Mouse (Mus musculus) embryonic facial prominence, embryonic 13.5 days (tissue): ENCODE data around the gene Mum1. TPM values are rescaled to one million over a fixed set of nuclear protein-coding genes. Genes with fewer than 3 reads are reported as not detected.

Experiments used
- ATAC-seq: fragments of 200-750 bp; cut with Nextera tagmentation; 2 replicates; pipeline ENCODE4 v1.8.0; 2017; ENCODE audit warnings: low read depth; ENCODE audit not compliant: insufficient number of reproducible peaks, insufficient read depth, low FRiP score, low TSS enrichment
- H3K27ac ChIP-seq: fragments of 300-500 bp; sonication (generic); 2 replicates; pipeline ENCODE4 v1.5.1; 2015; ENCODE audit warnings: moderate library complexity, mild to moderate bottlenecking, inconsistent platforms
- H3K27me3 ChIP-seq: fragments of 300-500 bp; sonication (generic); 2 replicates; pipeline ENCODE4 v1.6.1; 2015; ENCODE audit warnings: mild to moderate bottlenecking, inconsistent platforms
- H3K36me3 ChIP-seq: fragments of 300-500 bp; sonication (generic); 2 replicates; pipeline ENCODE4 v1.6.1; 2015; ENCODE audit warnings: mild to moderate bottlenecking, inconsistent platforms
- H3K4me1 ChIP-seq: fragments of 300-500 bp; sonication (generic); 2 replicates; pipeline ENCODE4 v1.6.1; 2015; ENCODE audit warnings: inconsistent platforms
- H3K4me2 ChIP-seq: fragments of 300-500 bp; sonication (generic); 2 replicates; pipeline ENCODE4 v1.6.1; 2015; ENCODE audit warnings: moderate library complexity, mild to moderate bottlenecking, inconsistent platforms
- H3K4me3 ChIP-seq: fragments of 300-500 bp; sonication (generic); 2 replicates; pipeline ENCODE4 v1.5.1; 2015; ENCODE audit warnings: mild to moderate bottlenecking, inconsistent platforms
- H3K9ac ChIP-seq: fragments of 300-500 bp; sonication (generic); 2 replicates; pipeline ENCODE4 v1.6.1; 2015; ENCODE audit warnings: mild to moderate bottlenecking, inconsistent platforms
- H3K9me3 ChIP-seq: fragments of 300-500 bp; sonication (generic); 2 replicates; pipeline ENCODE4 v1.6.1; 2016; ENCODE audit warnings: inconsistent platforms
- WGBS: fragments of 180-500 bp; shearing (Covaris S2); methylation state at CpG from one replicate; pipeline ENCODE4 v1.1.7; 2015; ENCODE audit warnings: mixed read lengths; 5-methylcytosine and 5-hydroxymethylcytosine counted together
- polyA plus RNA-seq: library from polyadenylated mRNA; unstranded; fragments of >200 nt; fragmentation: Nextera tagmentation; extraction: Ambion mirVana; gene quantifications from 2 replicates; pipeline ENCODE4 v1.2.1, GENCODE M21; 2015

Mum1 gene
- polyA plus RNA-seq: 96.1 and 97.6 TPM in 2 replicates

- Histone ChIP-seq H3K4me1 (peaks cover 46% of the 10 kb centered on the region), H3K4me2 (peak within 1 kb of the TSS; percentile 87), H3K9me3 (no peaks in the 10 kb centered on the region), H3K36me3 (peaks cover 25% of the 10 kb centered on the region), H3K27me3 (no peaks in the 10 kb centered on the region), H3K9ac (peak within 1 kb of the TSS; percentile 94), H3K4me3 (peak within 1 kb of the TSS; percentile 87), H3K27ac (peak within 1 kb of the TSS; percentile 97)
- peak; percentile 98 for ATAC-seq
- whole genome bisulfite sequencing: 0% methylated on average over 65 of the region's 75 CpGs
Observed at GRCm38 (mm10) chr10:80226416-80227165, at the start of gene Mum1. Gene Mum1, plus strand, starts transcription at chr10:80226434.

- WGBS: 75% methylated on average over 7 of the region's 7 CpGs
- H3K9me3 ChIP-seq: no peaks in the 10 kb centered on the region
- no peak overlapping the region for H3K9ac ChIP-seq
- ATAC-seq: no peak
- no peak overlapping the region for H3K27ac ChIP-seq
- no peaks in the 10 kb centered on the region for H3K27me3 ChIP-seq
- H3K4me2 ChIP-seq: no peak overlapping the region
- H3K36me3 ChIP-seq: peaks cover 8% of the 10 kb centered on the region; the same call in 1 of the 2 replicates
- no peak overlapping the region for H3K4me3 ChIP-seq
- H3K4me1 ChIP-seq: peaks cover 24% of the 10 kb centered on the region
Observed at GRCm38 (mm10) chr10:80177441-80178279, 48.6 kb upstream of the Mum1 start.

GRCm38 (mm10) chr10:80179068-80180051 is 46.9 kb upstream of the Mum1 start, which contains the start of gene Efna2:
Gene Efna2, plus strand, starts transcription at chr10:80179482.
- Histone ChIP-seq H3K27me3 (no peaks in the 10 kb centered on the region), H3K4me1 (peaks cover 22% of the 10 kb centered on the region), H3K36me3 (peaks cover 22% of the 10 kb centered on the region), H3K4me2 (peak within 1 kb of the TSS; percentile 89), H3K27ac (peak within 1 kb of the TSS; percentile 77), H3K4me3 (peak within 1 kb of the TSS; percentile 76), H3K9ac (peak within 1 kb of the TSS; percentile 97), H3K9me3 (no peaks in the 10 kb centered on the region)
- peak; percentile 63 for ATAC-seq
- 2% methylated on average over 49 of the region's 106 CpGs for WGBS

- ATAC-seq: no peak
- peak overlapping the region; percentile 77 for H3K27ac ChIP-seq
- no peaks in the 10 kb centered on the region for H3K27me3 ChIP-seq
- WGBS: 34% methylated on average over 6 of the region's 6 CpGs
- peaks cover 23% of the 10 kb centered on the region for H3K4me1 ChIP-seq
- H3K36me3 ChIP-seq: peaks cover 22% of the 10 kb centered on the region
- H3K4me2 ChIP-seq: peak overlapping the region; percentile 89
- peak overlapping the region; percentile 76 for H3K4me3 ChIP-seq
- peak overlapping the region; percentile 97 for H3K9ac ChIP-seq
- no peaks in the 10 kb centered on the region for H3K9me3 ChIP-seq
Observed at GRCm38 (mm10) chr10:80180288-80180687, 45.9 kb upstream of the Mum1 start.

- ATAC-seq: no peak
- H3K36me3 ChIP-seq: peaks cover 22% of the 10 kb centered on the region
- H3K27me3 ChIP-seq: no peaks in the 10 kb centered on the region
- peak overlapping the region; percentile 76 for H3K4me3 ChIP-seq
- 19% methylated on average over 5 of the region's 5 CpGs for WGBS
- H3K4me2 ChIP-seq: peak overlapping the region; percentile 89
- H3K9ac ChIP-seq: peak overlapping the region; percentile 97
- H3K9me3 ChIP-seq: no peaks in the 10 kb centered on the region
- peaks cover 28% of the 10 kb centered on the region for H3K4me1 ChIP-seq
- no peak overlapping the region for H3K27ac ChIP-seq
Observed at GRCm38 (mm10) chr10:80180823-80181222, 45.4 kb upstream of the Mum1 start.

- WGBS: 88% methylated on average over 7 of the region's 7 CpGs
- Histone ChIP-seq H3K27ac (no peak overlapping the region), H3K9ac (no peak overlapping the region), H3K36me3 (peaks cover 34% of the 10 kb centered on the region), H3K4me3 (no peak overlapping the region), H3K27me3 (no peaks in the 10 kb centered on the region), H3K4me1 (peaks cover 31% of the 10 kb centered on the region), H3K4me2 (no peak overlapping the region), H3K9me3 (no peaks in the 10 kb centered on the region)
- no peak for ATAC-seq
Observed at GRCm38 (mm10) chr10:80182547-80182946, 43.7 kb upstream of the Mum1 start.

- Histone ChIP-seq H3K36me3 (peaks cover 52% of the 10 kb centered on the region), H3K9ac (0 out of 2 replicates have a peak overlapping the region, but pooled peaks have one; percentile 16), H3K9me3 (no peaks in the 10 kb centered on the region), H3K4me3 (no peak overlapping the region), H3K4me1 (peaks cover 27% of the 10 kb centered on the region), H3K27me3 (peaks cover 31% of the 10 kb centered on the region), H3K4me2 (no peak overlapping the region), H3K27ac (no peak overlapping the region)
- 45% methylated on average over 27 of the region's 27 CpGs for WGBS
- no peak for ATAC-seq
Observed at GRCm38 (mm10) chr10:80186649-80187048, 39.6 kb upstream of the Mum1 start.

- no peaks in the 10 kb centered on the region for H3K9me3 ChIP-seq
- no peak for ATAC-seq
- peaks cover 43% of the 10 kb centered on the region for H3K36me3 ChIP-seq
- H3K4me3 ChIP-seq: no peak overlapping the region
- no peak overlapping the region for H3K27ac ChIP-seq
- H3K4me1 ChIP-seq: peaks cover 22% of the 10 kb centered on the region
- no peak overlapping the region for H3K4me2 ChIP-seq
- H3K9ac ChIP-seq: no peak overlapping the region
- peaks cover 42% of the 10 kb centered on the region for H3K27me3 ChIP-seq
- WGBS: 86% methylated on average over 10 of the region's 10 CpGs
Observed at GRCm38 (mm10) chr10:80187739-80188138, 38.5 kb upstream of the Mum1 start.

GRCm38 (mm10) chr10:80188453-80189024 is 37.7 kb upstream of the Mum1 start:
- H3K4me2 ChIP-seq: no peak overlapping the region
- no peak overlapping the region for H3K9ac ChIP-seq
- ATAC-seq: no peak
- H3K9me3 ChIP-seq: no peaks in the 10 kb centered on the region
- peaks cover 22% of the 10 kb centered on the region for H3K4me1 ChIP-seq
- H3K4me3 ChIP-seq: no peak overlapping the region
- peaks cover 46% of the 10 kb centered on the region for H3K27me3 ChIP-seq
- WGBS: 71% methylated on average over 15 of the region's 15 CpGs
- no peak overlapping the region for H3K27ac ChIP-seq
- H3K36me3 ChIP-seq: peaks cover 35% of the 10 kb centered on the region

GRCm38 (mm10) chr10:80189999-80190398 is 36.2 kb upstream of the Mum1 start:
- ATAC-seq: no peak
- H3K36me3 ChIP-seq: peaks cover 30% of the 10 kb centered on the region
- H3K4me1 ChIP-seq: peaks cover 22% of the 10 kb centered on the region
- WGBS: 10% methylated on average over 21 of the region's 21 CpGs
- peak overlapping the region; percentile 73 for H3K9ac ChIP-seq
- H3K4me2 ChIP-seq: peak overlapping the region; percentile 79
- no peaks in the 10 kb centered on the region for H3K9me3 ChIP-seq
- peak overlapping the region; percentile 49 for H3K4me3 ChIP-seq
- peaks cover 46% of the 10 kb centered on the region for H3K27me3 ChIP-seq
- H3K27ac ChIP-seq: no peak overlapping the region
